Mouse (Mus musculus): Measurements from ENCODE around the gene Gpr137c. TPM values are rescaled to one million over a fixed set of nuclear protein-coding genes. Genes with fewer than 3 reads are reported as not detected.

The Gpr137c gene
- polyA plus RNA-seq, 1 experiment from 2014 or later, result 3.2 TPM

GRCm38 (mm10) chr14:45220090-45220956 lies 806 bp downstream of the Gpr137c start, which contains the start of gene Txndc16:
Gene Txndc16 (minus strand): TSS chr14:45220328.
- Histone ChIP-seq H3K36me3 (no peaks in the 10 kb centered on the region), H3K4me3 (peak within 1 kb of the TSS; percentile 79), H3K9me3 (no peaks in the 10 kb centered on the region), H3K4me1 (0 out of 2 replicates have a peak, but pooled peaks cover 3% of the 10 kb centered on the region), H3K27ac (peak within 1 kb of the TSS; percentile 92), H3K27me3 (ENCODE audit: insufficient read depth, poor library complexity, severe bottlenecking) (no peaks in the 10 kb centered on the region)
- WGBS, result under 1% methylated on average over 59 of the region's 59 CpGs
- peak; percentile 87 for DNase-seq (ENCODE audit: low spot score)

GRCm38 (mm10) chr14:45220957-45221630 lies 1.6 kb downstream of the Gpr137c start:
- no peak for DNase-seq (ENCODE audit: low spot score)

GRCm38 (mm10) chr14:45239042-45239441 lies 19.5 kb downstream of the Gpr137c start:
- no peak overlapping the region for H3K4me3 ChIP-seq
- WGBS, result 78% methylated on average over 2 of the region's 2 CpGs
- H3K36me3 ChIP-seq, result no peaks in the 10 kb centered on the region
- no peak overlapping the region for H3K27ac ChIP-seq
- H3K27me3 ChIP-seq (ENCODE audit: insufficient read depth, poor library complexity, severe bottlenecking), result no peaks in the 10 kb centered on the region
- H3K4me1 ChIP-seq, result no peaks in the 10 kb centered on the region
- no peaks in the 10 kb centered on the region for H3K9me3 ChIP-seq
- no peak for DNase-seq (ENCODE audit: low spot score)

More at GRCm38 (mm10) chr14:45220957-45221630, 1.6 kb downstream of the Gpr137c start:
- Histone ChIP-seq H3K27ac (peak overlapping the region; percentile 92), H3K27me3 (ENCODE audit: insufficient read depth, poor library complexity, severe bottlenecking) (no peaks in the 10 kb centered on the region), H3K4me3 (peak overlapping the region; percentile 79), H3K4me1 (0 out of 2 replicates have a peak, but pooled peaks cover 3% of the 10 kb centered on the region), H3K9me3 (no peaks in the 10 kb centered on the region), H3K36me3 (no peaks in the 10 kb centered on the region)
- 11% methylated on average over 11 of the region's 11 CpGs for WGBS

GRCm38 (mm10) chr14:45241613-45242012 lies 22.1 kb downstream of the Gpr137c start:
- H3K4me3 ChIP-seq, result no peak overlapping the region
- H3K27ac ChIP-seq, result no peak overlapping the region
- H3K36me3 ChIP-seq, result no peaks in the 10 kb centered on the region
- DNase-seq (ENCODE audit: low spot score), result no peak
- no peaks in the 10 kb centered on the region for H3K27me3 ChIP-seq (ENCODE audit: insufficient read depth, poor library complexity, severe bottlenecking)
- 49% methylated on average over 1 of the region's 1 CpGs for WGBS
- no peaks in the 10 kb centered on the region for H3K9me3 ChIP-seq
- no peaks in the 10 kb centered on the region for H3K4me1 ChIP-seq

GRCm38 (mm10) chr14:45251548-45252076 lies 32.1 kb downstream of the Gpr137c start:
- Histone ChIP-seq H3K27ac (no peak overlapping the region), H3K36me3 (no peaks in the 10 kb centered on the region), H3K27me3 (ENCODE audit: insufficient read depth, poor library complexity, severe bottlenecking) (no peaks in the 10 kb centered on the region), H3K4me3 (no peak overlapping the region), H3K9me3 (no peaks in the 10 kb centered on the region), H3K4me1 (no peaks in the 10 kb centered on the region)
- WGBS, result 85% methylated on average over 4 of the region's 4 CpGs
- no peak for DNase-seq (ENCODE audit: low spot score)

GRCm38 (mm10) chr14:45263831-45264592 lies 44.5 kb downstream of the Gpr137c start:
- Histone ChIP-seq H3K36me3 (no peaks in the 10 kb centered on the region), H3K9me3 (no peaks in the 10 kb centered on the region), H3K4me1 (no peaks in the 10 kb centered on the region), H3K27me3 (ENCODE audit: insufficient read depth, poor library complexity, severe bottlenecking) (no peaks in the 10 kb centered on the region), H3K27ac (no peak overlapping the region), H3K4me3 (no peak overlapping the region)
- no peak for DNase-seq (ENCODE audit: low spot score)
- 85% methylated on average over 3 of the region's 3 CpGs for WGBS

GRCm38 (mm10) chr14:45275816-45276215 lies 56.3 kb downstream of the Gpr137c start:
- 85% methylated on average over 6 of the region's 6 CpGs for WGBS
- DNase-seq (ENCODE audit: low spot score), result no peak
- Histone ChIP-seq H3K36me3 (no peaks in the 10 kb centered on the region), H3K9me3 (no peaks in the 10 kb centered on the region), H3K27me3 (ENCODE audit: insufficient read depth, poor library complexity, severe bottlenecking) (no peaks in the 10 kb centered on the region), H3K27ac (no peak overlapping the region), H3K4me3 (no peak overlapping the region), H3K4me1 (no peaks in the 10 kb centered on the region)

GRCm38 (mm10) chr14:45282066-45282465 lies 62.5 kb downstream of the Gpr137c start:
- H3K27ac ChIP-seq, result no peak overlapping the region
- H3K4me3 ChIP-seq, result no peak overlapping the region
- H3K4me1 ChIP-seq, result no peaks in the 10 kb centered on the region
- no peaks in the 10 kb centered on the region for H3K27me3 ChIP-seq (ENCODE audit: insufficient read depth, poor library complexity, severe bottlenecking)
- 84% methylated on average over 3 of the region's 3 CpGs for WGBS
- peaks cover 5% of the 10 kb centered on the region; the same call in 1 of the 2 replicates for H3K36me3 ChIP-seq
- no peak for DNase-seq (ENCODE audit: low spot score)
- H3K9me3 ChIP-seq, result no peaks in the 10 kb centered on the region

- no peak overlapping the region for H3K27ac ChIP-seq
- H3K4me1 ChIP-seq, result no peaks in the 10 kb centered on the region
- H3K36me3 ChIP-seq, result peaks cover 41% of the 10 kb centered on the region
- H3K27me3 ChIP-seq (ENCODE audit: insufficient read depth, poor library complexity, severe bottlenecking), result no peaks in the 10 kb centered on the region
- no peak overlapping the region for H3K4me3 ChIP-seq
- no peak for DNase-seq (ENCODE audit: low spot score)
- WGBS, result 82% methylated on average over 4 of the region's 4 CpGs
- no peaks in the 10 kb centered on the region for H3K9me3 ChIP-seq
These were observed 72.1 kb downstream of the Gpr137c start for GRCm38 (mm10) chr14:45291608-45292007.

- no peaks in the 10 kb centered on the region for H3K4me1 ChIP-seq
- no peak overlapping the region for H3K27ac ChIP-seq
- H3K9me3 ChIP-seq, result no peaks in the 10 kb centered on the region
- no peak overlapping the region for H3K4me3 ChIP-seq
- no peaks in the 10 kb centered on the region for H3K27me3 ChIP-seq (ENCODE audit: insufficient read depth, poor library complexity, severe bottlenecking)
- WGBS, result 49% methylated on average over 4 of the region's 4 CpGs
- H3K36me3 ChIP-seq, result peaks cover 50% of the 10 kb centered on the region
- no peak for DNase-seq (ENCODE audit: low spot score)
These were observed 84.4 kb downstream of the Gpr137c start for GRCm38 (mm10) chr14:45303939-45304338.

GRCm38 (mm10) chr14:45304389-45304788 lies 84.9 kb downstream of the Gpr137c start:
- 71% methylated on average over 4 of the region's 4 CpGs for WGBS

GRCm38 (mm10) chr14:45305852-45306251 lies 86.3 kb downstream of the Gpr137c start:
- DNase-seq (ENCODE audit: low spot score), result no peak
- 93% methylated on average over 5 of the region's 5 CpGs for WGBS
- H3K27me3 ChIP-seq (ENCODE audit: insufficient read depth, poor library complexity, severe bottlenecking), result no peaks in the 10 kb centered on the region
- H3K4me1 ChIP-seq, result peaks cover 7% of the 10 kb centered on the region; the same call in 1 of the 2 replicates
- H3K4me3 ChIP-seq, result no peak overlapping the region
- no peaks in the 10 kb centered on the region for H3K9me3 ChIP-seq
- H3K36me3 ChIP-seq, result peaks cover 34% of the 10 kb centered on the region
- H3K27ac ChIP-seq, result no peak overlapping the region

More at GRCm38 (mm10) chr14:45304389-45304788, 84.9 kb downstream of the Gpr137c start:
- H3K36me3 ChIP-seq, result peaks cover 45% of the 10 kb centered on the region
- no peaks in the 10 kb centered on the region for H3K27me3 ChIP-seq (ENCODE audit: insufficient read depth, poor library complexity, severe bottlenecking)
- no peak for DNase-seq (ENCODE audit: low spot score)
- H3K4me3 ChIP-seq, result no peak overlapping the region
- H3K27ac ChIP-seq, result no peak overlapping the region
- no peaks in the 10 kb centered on the region for H3K9me3 ChIP-seq
- H3K4me1 ChIP-seq, result 0 out of 2 replicates have a peak, but pooled peaks cover under 1% of the 10 kb centered on the region
